Mouse (Mus musculus) right cerebral cortex, adult 2 months (tissue): ENCODE results near the gene Rbm34.
A peak's percentile ranks its signal among the peaks of the same experiment; 100 is the strongest.
"Not testable (repeated sequence)": the region's sequence is repeated elsewhere in the genome, so short reads cannot be mapped to it uniquely, and the experiment has no call there.

Experiments
- DNase-seq, 2 experiments: peaks; one replicate each; pipeline ENCODE4 v3.0.0; 2021 to 2022; ENCODE audit warnings: low spot score in 2 of 2

The Rbm34 gene

GRCm38 (mm10) chr8:126970579-126971313 lies at the start of gene Rbm34:
Gene Rbm34, minus strand, starts transcription at chr8:126971071.
- DNase-seq: peak; percentile 94 to 97

- DNase-seq: no peak
Measured at GRCm38 (mm10) chr8:127011668-127012067, 40.8 kb upstream of the Rbm34 start.

GRCm38 (mm10) chr8:126994506-126994905 lies 23.6 kb upstream of the Rbm34 start:
- no peak for DNase-seq

- DNase-seq: no peak
Measured at GRCm38 (mm10) chr8:126989363-126990153, 18.7 kb upstream of the Rbm34 start.

GRCm38 (mm10) chr8:126988346-126989006 lies 17.6 kb upstream of the Rbm34 start:
- no peak for DNase-seq

GRCm38 (mm10) chr8:126986495-126986894 lies 15.6 kb upstream of the Rbm34 start:
- DNase-seq: peak; percentile 87 to 90

GRCm38 (mm10) chr8:126980046-126980445 lies 9.2 kb upstream of the Rbm34 start:
- DNase-seq: no peak

- no peak for DNase-seq
Measured at GRCm38 (mm10) chr8:126979091-126979920, 8.4 kb upstream of the Rbm34 start.

- not testable (repeated sequence) for DNase-seq
Measured at GRCm38 (mm10) chr8:126978535-126978934, 7.7 kb upstream of the Rbm34 start.

- no peak for DNase-seq
Measured at GRCm38 (mm10) chr8:126978028-126978427, 7.2 kb upstream of the Rbm34 start.

- no peak for DNase-seq
Measured at GRCm38 (mm10) chr8:126976608-126977348, 5.9 kb upstream of the Rbm34 start.

GRCm38 (mm10) chr8:126975706-126976105 lies 4.8 kb upstream of the Rbm34 start:
- DNase-seq: peak in 1 of 2 experiments; percentile 23

- no peak for DNase-seq
Measured at GRCm38 (mm10) chr8:126974511-126974910, 3.6 kb upstream of the Rbm34 start.

GRCm38 (mm10) chr8:126973686-126974265 lies 2.9 kb upstream of the Rbm34 start:
- DNase-seq: no peak

GRCm38 (mm10) chr8:126972649-126973048 lies 1.8 kb upstream of the Rbm34 start:
- no peak for DNase-seq

- no peak for DNase-seq
Measured at GRCm38 (mm10) chr8:126972102-126972501, 1.2 kb upstream of the Rbm34 start.

- DNase-seq: no peak
Measured at GRCm38 (mm10) chr8:126971314-126971664, 418 bp upstream of the Rbm34 start.

- DNase-seq: no peak
Measured at GRCm38 (mm10) chr8:126969546-126969945, 1.3 kb downstream of the Rbm34 start.

- DNase-seq: no peak
Measured at GRCm38 (mm10) chr8:126968107-126968506, 2.8 kb downstream of the Rbm34 start.

GRCm38 (mm10) chr8:126965246-126965645 lies 5.6 kb downstream of the Rbm34 start:
- no peak for DNase-seq

GRCm38 (mm10) chr8:126962871-126963270 lies 8.0 kb downstream of the Rbm34 start:
- no peak for DNase-seq
